Mouse (Mus musculus) stomach, postnatal 0 days (tissue): ENCODE measurements at regions not wholly inside any gene's neighbourhood (a gene's known extent, or its start where the extent isn't known, plus 50 kb on each side); places are given as distances from the start of the nearest gene placed in this dataset.

ENCODE experiments used
- CTCF ChIP-seq: IDR thresholded peaks from 2 replicates; pipeline ENCODE4 v1.5.1; 2016; ENCODE audit warnings: antibody characterized with exemption, low read depth, mild to moderate bottlenecking, moderate library complexity
- EP300 ChIP-seq: optimal IDR thresholded peaks from 2 replicates; pipeline ENCODE3; 2016; ENCODE audit warnings: antibody characterized with exemption

DNA sequence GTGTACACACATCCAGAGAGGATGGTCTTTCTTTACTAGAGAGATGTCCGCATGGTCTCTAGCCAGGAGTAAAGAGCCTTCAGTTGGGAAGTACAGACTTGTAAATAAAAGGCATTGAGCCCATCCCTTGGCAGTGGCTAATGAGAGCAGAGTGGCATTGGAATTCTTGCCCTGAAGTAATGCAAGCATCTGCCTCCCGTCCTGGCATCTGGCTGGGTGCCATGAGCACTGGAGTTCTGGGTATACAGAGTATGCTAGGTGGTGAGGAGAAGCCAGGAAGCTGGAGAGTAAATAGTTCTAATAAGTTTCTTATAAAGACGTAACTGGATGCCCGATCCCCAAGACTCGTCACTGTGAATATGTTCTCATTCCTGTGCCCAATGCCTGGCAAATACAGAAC lies 367.8 kb downstream of the Lrig3 start:
- TF ChIP-seq CTCF (no peak), EP300 (no peak)
